Mouse (Mus musculus): ENCODE measurements around the gene Ntrk2. TPM values are rescaled to one million over a fixed set of nuclear protein-coding genes. Genes with fewer than 3 reads are reported as not detected.
A peak's percentile ranks its signal among the peaks of the same experiment; 100 is the strongest.

Gene Ntrk2
- polyA plus RNA-seq, 1 experiment from 2014 or later: 102 TPM

DNA sequence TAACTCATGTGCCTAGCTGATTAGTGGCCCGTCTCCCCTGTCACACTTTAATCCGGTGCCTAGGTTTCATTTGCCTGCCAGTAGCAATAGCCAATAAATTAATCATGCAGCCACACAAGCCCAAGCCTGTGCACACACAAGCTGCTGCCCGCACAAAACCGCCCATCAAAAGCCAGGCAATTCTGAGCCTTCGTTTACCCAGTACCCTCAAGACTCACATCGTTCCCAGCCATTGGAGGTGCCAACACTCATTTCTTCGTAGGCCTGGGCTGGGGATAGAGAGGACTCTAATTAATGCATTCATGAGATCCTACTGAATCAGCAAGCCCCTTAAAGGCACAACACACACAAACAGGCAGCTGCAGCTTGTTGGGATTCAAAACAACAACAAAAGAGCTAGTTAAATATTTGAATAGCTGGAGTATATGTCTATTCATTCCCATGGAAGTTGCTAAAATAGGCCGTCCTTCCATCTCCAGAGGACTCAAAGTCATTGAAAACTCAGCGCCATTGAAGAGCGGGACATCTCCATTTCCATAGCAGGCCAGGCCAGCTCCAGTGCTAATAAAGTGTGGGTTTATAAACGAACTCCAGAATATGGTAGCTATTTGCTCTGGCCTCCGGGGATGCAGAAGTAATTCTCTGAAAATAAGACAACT lies 158.5 kb downstream of the Ntrk2 start:
- WGBS: 11% methylated on average over 12 of the region's 12 CpGs
- Histone ChIP-seq H3K4me2 (ENCODE audit: low read length) (no peak overlapping the region), H3K27me3 (replicated peaks; ENCODE audit: control insufficient read depth, insufficient read depth, low read length) (no peaks in the 10 kb centered on the region), H3K9me3 (ENCODE audit: control insufficient read depth, low read length) (no peaks in the 10 kb centered on the region), H3K4me1 (replicated peaks; ENCODE audit: control insufficient read depth, insufficient read depth, low read length) (peaks cover 22% of the 10 kb centered on the region), H3K27ac (ENCODE audit: low read length) (peak overlapping the region; percentile 65), H3K9ac (replicated peaks; ENCODE audit: low read depth, low read length) (no peak overlapping the region), H3K4me3 (replicated peaks; ENCODE audit: low read length) (no peak overlapping the region), H3K36me3 (ENCODE audit: control insufficient read depth, insufficient read depth) (no peaks in the 10 kb centered on the region)
- peak; percentile 97 for ATAC-seq

DNA sequence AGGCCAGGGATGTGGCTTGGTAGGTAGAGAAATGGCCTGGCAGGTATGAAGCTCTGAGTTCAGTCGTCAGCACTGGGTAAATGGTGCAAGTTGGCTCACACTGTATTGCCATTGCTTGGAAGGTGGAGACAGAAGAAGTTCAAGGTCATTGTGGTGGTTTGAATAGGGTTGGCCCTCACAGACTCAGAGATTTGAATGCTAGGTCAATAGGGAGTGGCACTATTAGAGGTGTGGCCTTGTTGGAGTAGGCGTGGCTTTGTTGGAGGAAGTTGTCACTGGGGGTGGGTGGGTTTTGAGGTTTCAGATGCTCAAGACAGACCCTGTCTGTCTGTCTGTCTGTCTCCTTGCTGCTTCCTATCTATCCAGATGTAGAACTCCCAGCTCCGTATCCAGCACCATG lies 159.5 kb downstream of the Ntrk2 start:
- H3K4me1 ChIP-seq (replicated peaks; ENCODE audit: control insufficient read depth, insufficient read depth, low read length): peaks cover 22% of the 10 kb centered on the region

DNA sequence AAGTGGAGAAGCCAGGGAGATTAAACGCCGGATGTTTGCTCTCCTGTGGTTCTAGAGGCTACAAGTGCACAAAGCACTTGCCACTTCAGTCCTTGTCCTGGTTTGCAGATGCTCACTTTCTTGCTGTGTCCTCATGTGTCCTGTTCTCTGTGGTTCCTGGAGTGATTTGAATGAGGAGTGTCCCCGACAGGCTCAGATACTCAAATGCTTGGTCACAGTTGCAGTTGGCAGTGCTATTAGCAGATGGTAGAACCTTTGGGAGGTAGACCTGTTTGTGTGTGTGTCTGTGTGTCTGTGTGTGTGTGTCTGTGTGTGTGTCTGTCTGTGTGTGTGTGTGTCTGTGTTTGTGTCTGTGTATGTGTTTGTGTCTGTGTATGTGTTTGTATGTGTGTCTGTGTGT lies 160.1 kb downstream of the Ntrk2 start:
- peaks cover 26% of the 10 kb centered on the region for H3K4me1 ChIP-seq (replicated peaks; ENCODE audit: control insufficient read depth, insufficient read depth, low read length)
- no peak for ATAC-seq
- H3K36me3 ChIP-seq (ENCODE audit: control insufficient read depth, insufficient read depth): no peaks in the 10 kb centered on the region
- H3K9ac ChIP-seq (replicated peaks; ENCODE audit: low read depth, low read length): no peak overlapping the region
- no peak overlapping the region; the same call in 1 of the 2 replicates for H3K27ac ChIP-seq (ENCODE audit: low read length)
- no peaks in the 10 kb centered on the region for H3K27me3 ChIP-seq (replicated peaks; ENCODE audit: control insufficient read depth, insufficient read depth, low read length)
- WGBS: 75% methylated on average over 3 of the region's 3 CpGs
- no peaks in the 10 kb centered on the region for H3K9me3 ChIP-seq (ENCODE audit: control insufficient read depth, low read length)
- H3K4me3 ChIP-seq (replicated peaks; ENCODE audit: low read length): no peak overlapping the region
- no peak overlapping the region for H3K4me2 ChIP-seq (ENCODE audit: low read length)

More for the DNA sequence above, 159.5 kb downstream of the Ntrk2 start:
- Histone ChIP-seq H3K4me2 (ENCODE audit: low read length) (no peak overlapping the region), H3K36me3 (ENCODE audit: control insufficient read depth, insufficient read depth) (no peaks in the 10 kb centered on the region), H3K27ac (ENCODE audit: low read length) (peak overlapping the region; percentile 21; the same call in 1 of the 2 replicates), H3K9me3 (ENCODE audit: control insufficient read depth, low read length) (no peaks in the 10 kb centered on the region), H3K4me3 (replicated peaks; ENCODE audit: low read length) (no peak overlapping the region), H3K9ac (replicated peaks; ENCODE audit: low read depth, low read length) (no peak overlapping the region), H3K27me3 (replicated peaks; ENCODE audit: control insufficient read depth, insufficient read depth, low read length) (no peaks in the 10 kb centered on the region)
- WGBS: 91% methylated on average over 3 of the region's 3 CpGs
- no peak for ATAC-seq

DNA sequence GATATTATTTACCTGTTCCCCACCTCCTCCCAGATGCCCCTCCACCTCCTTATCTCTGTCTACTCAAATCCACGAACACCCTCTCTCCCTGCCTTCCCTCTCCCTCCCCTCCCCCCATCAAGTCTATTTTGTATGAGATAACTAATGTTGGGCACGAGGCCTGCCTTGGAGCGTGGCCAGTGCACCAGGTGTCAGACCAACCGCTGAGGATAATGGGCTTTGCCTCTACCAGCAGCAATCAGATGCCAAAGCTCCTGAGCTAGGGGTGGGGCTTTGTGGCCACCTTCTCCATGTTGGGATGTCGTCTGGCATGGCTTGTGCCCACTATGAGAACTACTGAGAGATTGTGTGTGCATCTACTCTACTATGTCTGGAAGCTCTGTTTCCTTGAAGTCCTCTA lies 161.8 kb downstream of the Ntrk2 start:
- no peak overlapping the region for H3K4me2 ChIP-seq (ENCODE audit: low read length)
- H3K27ac ChIP-seq (ENCODE audit: low read length): no peak overlapping the region
- whole genome bisulfite sequencing: 14% methylated on average over 5 of the region's 5 CpGs
- no peaks in the 10 kb centered on the region for H3K36me3 ChIP-seq (ENCODE audit: control insufficient read depth, insufficient read depth)
- no peaks in the 10 kb centered on the region for H3K9me3 ChIP-seq (ENCODE audit: control insufficient read depth, low read length)
- no peaks in the 10 kb centered on the region for H3K27me3 ChIP-seq (replicated peaks; ENCODE audit: control insufficient read depth, insufficient read depth, low read length)
- H3K4me1 ChIP-seq (replicated peaks; ENCODE audit: control insufficient read depth, insufficient read depth, low read length): peaks cover 32% of the 10 kb centered on the region
- H3K4me3 ChIP-seq (replicated peaks; ENCODE audit: low read length): no peak overlapping the region
- no peak for ATAC-seq
- H3K9ac ChIP-seq (replicated peaks; ENCODE audit: low read depth, low read length): no peak overlapping the region

DNA sequence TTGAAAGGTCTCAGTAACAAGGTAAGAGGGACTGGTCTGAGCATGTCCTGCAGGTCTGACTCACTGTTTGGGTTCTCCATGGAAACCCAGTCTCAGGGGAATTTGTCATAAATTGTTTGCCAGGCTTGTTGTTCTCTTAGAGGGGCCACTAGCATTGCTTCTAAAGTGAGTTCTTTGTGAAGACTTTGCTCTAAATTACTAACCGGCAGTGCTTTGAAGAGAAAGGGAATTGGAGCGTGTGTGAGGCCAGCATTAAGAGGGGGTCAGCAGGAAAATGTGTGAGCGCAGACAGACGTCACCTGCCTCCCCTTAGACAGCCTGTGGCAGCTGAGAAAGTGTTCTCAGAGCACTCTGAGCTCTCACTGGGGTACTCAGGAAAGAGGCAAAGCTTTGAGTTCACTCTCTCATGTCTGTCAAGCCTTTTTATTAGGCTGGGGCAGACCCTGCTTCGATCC lies 165.1 kb downstream of the Ntrk2 start:
- Histone ChIP-seq H3K9ac (replicated peaks; ENCODE audit: low read depth, low read length) (no peak overlapping the region), H3K27ac (ENCODE audit: low read length) (peak overlapping the region; percentile 41), H3K4me3 (replicated peaks; ENCODE audit: low read length) (no peak overlapping the region), H3K36me3 (ENCODE audit: control insufficient read depth, insufficient read depth) (no peaks in the 10 kb centered on the region), H3K9me3 (ENCODE audit: control insufficient read depth, low read length) (no peaks in the 10 kb centered on the region), H3K4me1 (replicated peaks; ENCODE audit: control insufficient read depth, insufficient read depth, low read length) (peaks cover 17% of the 10 kb centered on the region), H3K27me3 (replicated peaks; ENCODE audit: control insufficient read depth, insufficient read depth, low read length) (no peaks in the 10 kb centered on the region), H3K4me2 (ENCODE audit: low read length) (no peak overlapping the region)
- ATAC-seq: peak; percentile 80
- WGBS: 3% methylated on average over 5 of the region's 5 CpGs

DNA sequence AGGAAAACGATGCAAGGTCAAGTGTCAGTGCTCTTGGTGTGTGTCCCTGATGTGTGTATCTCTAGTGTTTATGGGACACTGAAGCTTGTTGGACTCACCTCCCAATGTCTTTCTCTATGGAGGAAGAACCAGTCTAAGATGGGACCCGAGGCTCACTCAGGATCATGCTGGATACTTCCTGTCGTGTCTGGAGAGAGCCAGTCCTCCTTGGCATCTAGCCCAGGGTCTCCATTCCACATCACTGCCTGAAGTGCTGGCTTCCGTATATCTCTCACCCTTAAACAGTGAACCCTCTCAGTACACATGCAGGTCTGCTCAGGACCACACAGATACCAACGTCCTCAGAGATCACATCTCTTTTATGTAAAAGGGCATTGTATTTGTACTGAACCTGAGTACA lies 166.1 kb downstream of the Ntrk2 start:
- Histone ChIP-seq H3K36me3 (ENCODE audit: control insufficient read depth, insufficient read depth) (no peaks in the 10 kb centered on the region), H3K4me2 (ENCODE audit: low read length) (no peak overlapping the region), H3K9ac (replicated peaks; ENCODE audit: low read depth, low read length) (no peak overlapping the region), H3K27me3 (replicated peaks; ENCODE audit: control insufficient read depth, insufficient read depth, low read length) (no peaks in the 10 kb centered on the region), H3K4me1 (replicated peaks; ENCODE audit: control insufficient read depth, insufficient read depth, low read length) (peaks cover 17% of the 10 kb centered on the region), H3K4me3 (replicated peaks; ENCODE audit: low read length) (no peak overlapping the region), H3K9me3 (ENCODE audit: control insufficient read depth, low read length) (no peaks in the 10 kb centered on the region), H3K27ac (ENCODE audit: low read length) (peak overlapping the region; percentile 49)
- 29% methylated on average over 5 of the region's 5 CpGs for WGBS
- ATAC-seq: no peak

DNA sequence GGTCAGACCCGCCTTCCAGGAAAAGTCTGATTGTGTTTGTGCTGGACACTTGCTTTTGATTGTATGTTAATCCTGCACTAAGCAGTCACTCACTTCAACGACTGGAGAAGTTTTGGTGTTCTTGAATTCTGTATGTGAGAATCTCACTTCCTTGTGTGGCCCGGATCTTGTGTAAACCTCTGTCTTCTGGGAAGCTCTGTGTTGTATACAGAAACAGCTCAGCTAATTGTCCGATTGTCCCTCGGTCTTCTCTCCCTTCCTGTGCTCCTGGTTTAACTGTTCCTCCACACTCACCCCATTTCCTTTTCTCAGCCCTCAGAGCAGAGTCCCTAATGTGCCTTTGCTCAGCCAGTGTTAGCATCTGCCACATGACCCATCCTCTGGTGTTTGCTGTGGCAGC lies 190.1 kb downstream of the Ntrk2 start:
- no peaks in the 10 kb centered on the region for H3K36me3 ChIP-seq (ENCODE audit: control insufficient read depth, insufficient read depth)
- H3K9me3 ChIP-seq (ENCODE audit: control insufficient read depth, low read length): no peaks in the 10 kb centered on the region
- no peak overlapping the region for H3K27ac ChIP-seq (ENCODE audit: low read length)
- no peak for ATAC-seq
- H3K4me1 ChIP-seq (replicated peaks; ENCODE audit: control insufficient read depth, insufficient read depth, low read length): peaks cover 8% of the 10 kb centered on the region
- no peaks in the 10 kb centered on the region for H3K27me3 ChIP-seq (replicated peaks; ENCODE audit: control insufficient read depth, insufficient read depth, low read length)
- no peak overlapping the region for H3K9ac ChIP-seq (replicated peaks; ENCODE audit: low read depth, low read length)
- WGBS: 74% methylated on average over 5 of the region's 5 CpGs
- H3K4me3 ChIP-seq (replicated peaks; ENCODE audit: low read length): no peak overlapping the region
- H3K4me2 ChIP-seq (ENCODE audit: low read length): no peak overlapping the region

DNA sequence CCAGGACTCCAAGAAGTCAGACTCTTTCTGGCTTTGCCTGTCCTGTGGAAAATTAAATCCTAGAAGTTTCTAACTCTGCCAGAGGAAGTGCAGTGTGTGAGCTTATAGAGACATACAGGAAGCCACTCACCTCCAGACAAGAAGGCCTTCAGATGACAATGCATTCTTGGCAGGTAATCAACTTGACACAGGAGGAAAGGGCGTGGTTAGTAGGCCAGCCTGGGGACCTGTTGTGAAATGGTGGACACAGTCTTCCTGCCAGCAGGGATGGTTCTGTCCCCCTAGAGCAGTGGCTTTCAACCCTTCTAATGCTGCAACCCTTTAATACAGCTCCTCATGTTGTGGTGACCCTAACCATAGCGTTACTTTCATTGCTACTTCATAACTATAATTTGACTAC lies 191.4 kb downstream of the Ntrk2 start:
- H3K4me2 ChIP-seq (ENCODE audit: low read length): no peak overlapping the region
- H3K27ac ChIP-seq (ENCODE audit: low read length): no peak overlapping the region
- no peak overlapping the region for H3K4me3 ChIP-seq (replicated peaks; ENCODE audit: low read length)
- H3K36me3 ChIP-seq (ENCODE audit: control insufficient read depth, insufficient read depth): no peaks in the 10 kb centered on the region
- peaks cover 11% of the 10 kb centered on the region for H3K4me1 ChIP-seq (replicated peaks; ENCODE audit: control insufficient read depth, insufficient read depth, low read length)
- H3K9ac ChIP-seq (replicated peaks; ENCODE audit: low read depth, low read length): no peak overlapping the region
- H3K9me3 ChIP-seq (ENCODE audit: control insufficient read depth, low read length): no peaks in the 10 kb centered on the region
- no peaks in the 10 kb centered on the region for H3K27me3 ChIP-seq (replicated peaks; ENCODE audit: control insufficient read depth, insufficient read depth, low read length)
- ATAC-seq: no peak
- WGBS: 89% methylated on average over 2 of the region's 2 CpGs

DNA sequence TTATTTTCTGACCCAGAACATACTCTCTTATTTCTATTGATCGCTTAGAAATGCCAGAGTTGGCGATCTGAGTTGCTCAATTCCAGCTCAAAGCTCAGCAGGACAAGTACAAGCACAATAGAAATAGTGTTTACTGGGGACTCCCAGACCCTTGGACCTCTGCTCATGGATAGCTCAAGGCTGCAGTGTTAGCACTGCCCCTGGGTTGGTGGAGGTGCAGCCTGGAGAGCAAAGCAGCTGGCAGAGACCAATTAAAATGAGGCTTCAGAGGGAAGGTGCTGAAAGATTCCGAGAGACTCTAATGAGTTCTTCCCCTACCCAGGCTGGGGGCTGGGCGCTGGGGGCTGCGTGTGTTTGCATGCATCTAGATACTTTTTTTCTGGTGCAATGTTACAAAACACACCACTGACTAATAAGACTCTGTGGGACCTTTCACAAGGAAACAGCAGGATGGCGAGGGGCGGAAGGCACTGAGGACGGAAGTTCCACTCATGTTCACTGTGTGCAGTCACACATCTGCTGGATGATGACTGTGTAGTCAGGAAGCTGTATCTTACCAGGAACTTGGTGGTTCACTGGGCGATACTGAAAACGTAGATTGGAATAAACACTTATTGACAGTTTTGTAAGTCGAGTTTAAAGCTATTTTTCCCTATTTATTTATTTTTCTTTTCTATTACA lies 193.1 kb downstream of the Ntrk2 start:
- Histone ChIP-seq H3K9me3 (ENCODE audit: control insufficient read depth, low read length) (no peaks in the 10 kb centered on the region), H3K9ac (replicated peaks; ENCODE audit: low read depth, low read length) (no peak overlapping the region), H3K36me3 (ENCODE audit: control insufficient read depth, insufficient read depth) (no peaks in the 10 kb centered on the region), H3K4me2 (ENCODE audit: low read length) (no peak overlapping the region), H3K27ac (ENCODE audit: low read length) (no peak overlapping the region), H3K4me3 (replicated peaks; ENCODE audit: low read length) (no peak overlapping the region), H3K27me3 (replicated peaks; ENCODE audit: control insufficient read depth, insufficient read depth, low read length) (no peaks in the 10 kb centered on the region), H3K4me1 (replicated peaks; ENCODE audit: control insufficient read depth, insufficient read depth, low read length) (peaks cover 28% of the 10 kb centered on the region)
- ATAC-seq: peak; percentile 47; the same call in 1 of the 2 replicates
- 28% methylated on average over 11 of the region's 11 CpGs for WGBS

Measured in forebrain, embryonic 16.5 days (tissue).